Mouse (Mus musculus) bone marrow, adult 2 months (tissue): Measurements from ENCODE around the gene Tulp1.

Experiments
- CTCF ChIP-seq: fragments of 200-500 bp; IDR thresholded peaks from 2 replicates; pipeline ENCODE4 v1.5.1; 2011; ENCODE audit warnings: low read length, control low read depth; ENCODE audit not compliant: control insufficient read depth, insufficient read depth
- POLR2A ChIP-seq: fragments of 200-500 bp; IDR thresholded peaks from 2 replicates; pipeline ENCODE4 v1.6.1; 2011; ENCODE audit warnings: low read depth, mild to moderate bottlenecking, control low read depth, low read length, borderline replicate concordance; ENCODE audit not compliant: control insufficient read depth

DNA sequence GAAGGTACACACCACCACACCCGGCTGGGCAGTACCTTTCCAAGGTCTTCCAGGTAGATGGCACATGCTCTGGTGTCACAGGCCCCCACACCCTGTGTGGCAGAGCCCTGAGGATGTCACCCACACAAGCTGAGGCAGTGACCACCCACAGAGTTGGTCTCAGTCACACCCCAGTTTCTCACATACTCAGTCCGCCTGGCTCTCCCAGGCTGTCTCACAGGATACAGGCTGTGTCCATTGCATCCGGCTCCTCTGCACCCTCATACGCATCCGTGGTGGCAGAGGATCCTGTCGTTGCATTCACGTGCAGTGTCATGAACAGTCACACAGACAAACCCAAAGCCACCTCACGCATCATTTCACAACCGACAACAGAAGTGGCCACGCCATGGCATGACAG lies 17.7 kb downstream of the Tulp1 start:
- TF ChIP-seq CTCF (no peak), POLR2A (no peak)
